9 mouse cellular contexts compared by ENCODE assay signal in the genomic region with DNA sequence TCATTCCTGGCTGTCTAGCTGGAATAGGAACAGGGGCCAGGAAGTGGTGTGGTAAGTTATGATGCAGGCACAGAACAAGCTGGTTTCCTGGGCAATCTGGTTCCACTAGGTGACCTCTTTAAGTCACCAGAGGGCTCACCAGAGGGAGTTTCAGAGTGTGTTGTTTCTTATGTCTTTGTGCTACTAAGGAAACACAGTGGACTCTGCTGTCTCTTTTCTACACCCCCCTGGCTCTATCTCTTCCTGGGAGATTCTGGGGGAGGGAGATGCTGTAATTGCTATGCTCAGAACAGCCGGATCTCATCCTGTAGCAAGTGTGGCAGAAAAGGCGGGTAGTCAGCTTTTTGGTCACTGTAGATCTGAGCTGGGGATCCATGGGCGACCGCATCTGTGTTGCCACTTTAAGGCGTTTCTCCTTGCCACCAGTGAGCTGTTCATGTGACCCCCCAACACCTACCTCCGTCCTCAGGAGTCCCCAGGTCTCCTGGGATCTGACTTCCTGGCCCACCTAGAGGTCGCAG. TPM values are rescaled to one million over a fixed set of nuclear protein-coding genes. Genes with fewer than 3 reads are reported as not detected.
A peak's percentile ranks its signal among the peaks of the same experiment; 100 is the strongest.
DNase-seq lines count a peak whose midpoint lies in the region; ATAC-seq and TF ChIP-seq lines count a peak whose summit lies in the region.
"Had no signal": no experiment of that assay in that cellular context is flagged by ENCODE, and none has a peak within 500 bp of the region (broad histone marks: within the 10 kb centered on the region; RNA-seq: fewer than 3 reads in every experiment).

No protein-coding gene starts in this region.

- H3K4me1 ChIP-seq in lung, embryonic 14.5 days (ENCODE audit: insufficient read depth), result peaks cover 23% of the 10 kb centered on the region
- peaks cover 53% of the 10 kb centered on the region for H3K4me1 ChIP-seq in embryonic facial prominence, embryonic 10.5 days
- H3K4me1 ChIP-seq in heart, embryonic 15.5 days (replicated peaks), result peaks cover 40% of the 10 kb centered on the region

- no peak overlapping the region for H3ac ChIP-seq in myocyte (ENCODE audit: control insufficient read depth, insufficient read length)

- ATAC-seq in lung, embryonic 14.5 days (ENCODE audit: insufficient read depth), result peak; percentile 33; the same call in 1 of the 2 replicates
- no peak for ATAC-seq in heart, embryonic 15.5 days (replicated peaks; ENCODE audit: insufficient number of reproducible peaks, insufficient read depth, low FRiP score, low read depth)

- H3K79me2 ChIP-seq in myocyte (ENCODE audit: control insufficient read depth, insufficient read depth), result peaks cover 38% of the 10 kb centered on the region

- no peaks in the 10 kb centered on the region for H3K27me3 ChIP-seq in lung, embryonic 14.5 days (ENCODE audit: insufficient read depth, low read length)
- H3K27me3 ChIP-seq in embryonic facial prominence, embryonic 10.5 days (replicated peaks; ENCODE audit: low read depth, poor library complexity, severe bottlenecking), result no peaks in the 10 kb centered on the region
- no peaks in the 10 kb centered on the region for H3K27me3 ChIP-seq in heart, embryonic 15.5 days
- H3K27me3 ChIP-seq in myocyte (ENCODE audit: control insufficient read depth, insufficient read depth, insufficient read length), result no peaks in the 10 kb centered on the region

- no peak for TF ChIP-seq CTCF in lung, embryonic 14.5 days (IDR thresholded peaks at IDR 0.05; ENCODE audit: low read depth)

- no peaks in the 10 kb centered on the region for H3K9me3 ChIP-seq in lung, embryonic 14.5 days (ENCODE audit: low read depth, low read length)
- H3K9me3 ChIP-seq in embryonic facial prominence, embryonic 10.5 days, result no peaks in the 10 kb centered on the region
- H3K9me3 ChIP-seq in heart, embryonic 15.5 days (replicated peaks), result no peaks in the 10 kb centered on the region

- no peak overlapping the region for H3K4me2 ChIP-seq in lung, embryonic 14.5 days
- H3K4me2 ChIP-seq in heart, embryonic 15.5 days, result no peak overlapping the region
- H3K4me2 ChIP-seq in myocyte (ENCODE audit: low read depth), result peak overlapping the region; percentile 94

- 32% methylated on average over 7 of the region's 7 CpGs for WGBS in lung, embryonic 14.5 days
- WGBS in embryonic facial prominence, embryonic 10.5 days, result 80% methylated on average over 7 of the region's 7 CpGs
- WGBS in heart, embryonic 15.5 days, result 70% methylated on average over 7 of the region's 7 CpGs

- no peak overlapping the region for H3K9ac ChIP-seq in lung, embryonic 14.5 days
- H3K9ac ChIP-seq in heart, embryonic 15.5 days, result no peak overlapping the region

- TF ChIP-seq POLR2A in myocyte (IDR thresholded peaks at IDR 0.05; ENCODE audit: insufficient read length, low read depth), result no peak

- no peaks in the 10 kb centered on the region for H3K36me3 ChIP-seq in lung, embryonic 14.5 days (ENCODE audit: insufficient read depth)
- no peaks in the 10 kb centered on the region for H3K36me3 ChIP-seq in embryonic facial prominence, embryonic 10.5 days (replicated peaks)
- no peaks in the 10 kb centered on the region for H3K36me3 ChIP-seq in heart, embryonic 15.5 days
- no peaks in the 10 kb centered on the region for H3K36me3 ChIP-seq in myocyte (ENCODE audit: control insufficient read depth, insufficient read depth)

- H3K4me3 ChIP-seq in lung, embryonic 14.5 days (ENCODE audit: low read depth, low read length), result no peak overlapping the region
- H3K4me3 ChIP-seq in embryonic facial prominence, embryonic 10.5 days, result no peak overlapping the region
- no peak overlapping the region for H3K4me3 ChIP-seq in heart, embryonic 15.5 days
- H3K4me3 ChIP-seq in myocyte, result peak overlapping the region; percentile 86

- peak; percentile 85 for DNase-seq in lung, embryonic 14.5 days
- no peak for DNase-seq in lung, postnatal 25 days (ENCODE audit: low spot score)
- no peak for DNase-seq in embryonic facial prominence, embryonic 10.5 days (ENCODE audit: low spot score)
- no peak for DNase-seq in thymus, postnatal 14 days
- no peak for DNase-seq in left cerebral cortex, adult 18-20 months (ENCODE audit: low spot score in 2 of 2)

- peak overlapping the region; percentile 97 for H3K27ac ChIP-seq in lung, embryonic 14.5 days (ENCODE audit: low read depth)
- H3K27ac ChIP-seq in embryonic facial prominence, embryonic 10.5 days (replicated peaks), result peak overlapping the region; percentile 90
- H3K27ac ChIP-seq in heart, embryonic 15.5 days, result peak overlapping the region; percentile 96

TF ChIP-seq in myocyte, 11 proteins besides CTCF, POLR2A, EP300 and RAD21:
- TF ChIP-seq MAX (IDR thresholded peaks at IDR 0.05; ENCODE audit: low read depth) (no peak), MYOD1 (IDR thresholded peaks at IDR 0.05; ENCODE audit: control insufficient read depth in 1 of 3, insufficient read length in 2 of 3, low read depth in 2 of 3) (no peak), REST (IDR thresholded peaks at IDR 0.05; ENCODE audit: insufficient read depth, insufficient read length) (no peak), CEBPB (IDR thresholded peaks at IDR 0.05; ENCODE audit: insufficient read depth, poor library complexity, severe bottlenecking) (no peak), POLR2AphosphoS2 (IDR thresholded peaks at IDR 0.05; ENCODE audit: insufficient read length, low read depth) (no peak)

RNA-seq across cellular contexts. Expression of a gene that starts 9.6 kb away (rescaled TPM):
- polyA plus RNA-seq in lung, embryonic 14.5 days (2014; fragmentation: Nextera tagmentation; extraction: Ambion mirVana), result 98.0 and 99.6 TPM in 2 replicates
- polyA plus RNA-seq in embryonic facial prominence, embryonic 10.5 days (2016; fragmentation: Nextera tagmentation; extraction: Ambion mirVana), result 20.9 and 21.4 TPM in 2 replicates
- 49.6 and 83.5 TPM in 2 replicates for polyA plus RNA-seq in heart, embryonic 15.5 days (2015; fragmentation: Nextera tagmentation; extraction: Ambion mirVana)
- 298 TPM for polyA plus RNA-seq in myocyte (2012; fragmentation: generic; extraction: Trizol)
- 1 to 10 TPM; 4.2 to 5.7 TPM for total RNA-seq in left cerebral cortex, adult 18-20 months (2021)

RNA-seq across cellular contexts. Expression of a gene that starts 28.4 kb away (rescaled TPM):
- 1.5 and 2.5 TPM in 2 replicates for polyA plus RNA-seq in lung, embryonic 14.5 days (2014; fragmentation: Nextera tagmentation; extraction: Ambion mirVana)
- polyA plus RNA-seq in embryonic facial prominence, embryonic 10.5 days (2016; fragmentation: Nextera tagmentation; extraction: Ambion mirVana), result 1.4 and 1.6 TPM in 2 replicates
- polyA plus RNA-seq in heart, embryonic 15.5 days (2015; fragmentation: Nextera tagmentation; extraction: Ambion mirVana), result 4.6 and 4.8 TPM in 2 replicates
- 2,107 TPM for polyA plus RNA-seq in myocyte (2012; fragmentation: generic; extraction: Trizol)
- not detected for total RNA-seq in left cerebral cortex, adult 18-20 months (2021)

RNA-seq across cellular contexts. Expression of a gene that starts 28.6 kb away (rescaled TPM):
- polyA plus RNA-seq in lung, embryonic 14.5 days (2014; fragmentation: Nextera tagmentation; extraction: Ambion mirVana), result 0.86 and 1.6 TPM in 2 replicates
- polyA plus RNA-seq in embryonic facial prominence, embryonic 10.5 days (2016; fragmentation: Nextera tagmentation; extraction: Ambion mirVana), result 1.7 and 2.5 TPM in 2 replicates
- 16.8 and 16.9 TPM in 2 replicates for polyA plus RNA-seq in heart, embryonic 15.5 days (2015; fragmentation: Nextera tagmentation; extraction: Ambion mirVana)
- 3,238 TPM for polyA plus RNA-seq in myocyte (2012; fragmentation: generic; extraction: Trizol)
- total RNA-seq in left cerebral cortex, adult 18-20 months (2021), result under 1 TPM in 1 of 2 experiments, not detected in 1; 0.44 TPM
- total RNA-seq: midbrain, postnatal 0 days had no signal

RNA-seq across cellular contexts. Expression of a gene that starts 35.6 kb away (rescaled TPM):
- not detected in 2 replicates for polyA plus RNA-seq in lung, embryonic 14.5 days (2014; fragmentation: Nextera tagmentation; extraction: Ambion mirVana)
- polyA plus RNA-seq in embryonic facial prominence, embryonic 10.5 days (2016; fragmentation: Nextera tagmentation; extraction: Ambion mirVana), result not detected in 2 replicates
- polyA plus RNA-seq in heart, embryonic 15.5 days (2015; fragmentation: Nextera tagmentation; extraction: Ambion mirVana), result 0.48 and 1.7 TPM in 2 replicates
- polyA plus RNA-seq in myocyte (2012; fragmentation: generic; extraction: Trizol), result 14.5 TPM
- total RNA-seq in left cerebral cortex, adult 18-20 months (2021), result not detected
- total RNA-seq: midbrain, postnatal 0 days had no signal
- polyA plus RNA-seq: cortical plate, adult 2 months; midbrain, postnatal 0 days had no signal

Comparison
In these comparisons a context has a peak if more than half of its experiments do, and no peak if none do; other contexts are left out.
1. RNA of a gene that starts 28.4 kb away (polyA plus RNA-seq): 2,107 TPM in myocyte (single experiment); 4.6 to 4.8 TPM in heart, embryonic 15.5 days, 1.5 to 2.5 TPM in lung, embryonic 14.5 days and 1.4 to 1.6 TPM in embryonic facial prominence, embryonic 10.5 days; every median in the first group is over 100 times any median in the second.
2. RNA of a gene that starts 28.6 kb away (polyA plus RNA-seq): 3,238 TPM in myocyte (single experiment); 16.8 to 16.9 TPM in heart, embryonic 15.5 days, 1.7 to 2.5 TPM in embryonic facial prominence, embryonic 10.5 days and 0.86 to 1.6 TPM in lung, embryonic 14.5 days; every median in the first group is over 100 times any median in the second.
3. Peak in every context shown above with its lines, with median percentiles within 50 percentile points of each other: H3K27ac ChIP-seq.